Mouse (Mus musculus): Measurements from ENCODE around the gene Mael. TPM values are rescaled to one million over a fixed set of nuclear protein-coding genes. Genes with fewer than 3 reads are reported as not detected.

Mael gene
- 0.13 TPM in 1 of 2 replicates, not detected in the other for polyA plus RNA-seq (2015; fragmentation: Nextera tagmentation; extraction: Ambion mirVana)

GRCm38 (mm10) chr1:166238315-166238969 is at the start of gene Mael:
Mael (minus strand) TSS chr1:166238747.
- H3K4me3 ChIP-seq (ENCODE audit: low read length) = no peak within 1 kb of the TSS
- no peak within 1 kb of the TSS for H3K27ac ChIP-seq (ENCODE audit: low read length)
- WGBS = 75% methylated on average over 53 of the region's 53 CpGs
- no peaks in the 10 kb centered on the region for H3K4me1 ChIP-seq (ENCODE audit: control insufficient read depth, insufficient read depth, low read length)
- H3K9ac ChIP-seq (ENCODE audit: low read length) = no peak within 1 kb of the TSS
- H3K27me3 ChIP-seq (ENCODE audit: control insufficient read depth, insufficient read depth, low read length) = no peaks in the 10 kb centered on the region
- H3K4me2 ChIP-seq (ENCODE audit: low read depth, low read length) = no peak within 1 kb of the TSS
- H3K36me3 ChIP-seq (ENCODE audit: control insufficient read depth, insufficient read depth) = no peaks in the 10 kb centered on the region
- peaks cover 7% of the 10 kb centered on the region; the same call in 1 of the 2 replicates for H3K9me3 ChIP-seq (replicated peaks; ENCODE audit: control insufficient read depth, low read length)
- no peak for ATAC-seq (replicated peaks; ENCODE audit: extremely low read depth, insufficient read depth, low FRiP score)

- Histone ChIP-seq H3K4me3 (ENCODE audit: low read length) (no peak overlapping the region), H3K27ac (ENCODE audit: low read length) (no peak overlapping the region), H3K36me3 (ENCODE audit: control insufficient read depth, insufficient read depth) (no peaks in the 10 kb centered on the region), H3K9me3 (replicated peaks; ENCODE audit: control insufficient read depth, low read length) (no peaks in the 10 kb centered on the region), H3K27me3 (ENCODE audit: control insufficient read depth, insufficient read depth, low read length) (0 out of 2 replicates have a peak, but pooled peaks cover 4% of the 10 kb centered on the region), H3K9ac (ENCODE audit: low read length) (no peak overlapping the region), H3K4me1 (ENCODE audit: control insufficient read depth, insufficient read depth, low read length) (peaks cover 9% of the 10 kb centered on the region), H3K4me2 (ENCODE audit: low read depth, low read length) (no peak overlapping the region)
- 84% methylated on average over 9 of the region's 9 CpGs for WGBS
- no peak for ATAC-seq (replicated peaks; ENCODE audit: extremely low read depth, insufficient read depth, low FRiP score)
Observed at GRCm38 (mm10) chr1:166286231-166286630, 47.7 kb upstream of the Mael start.

- 0 out of 2 replicates have a peak, but pooled peaks cover 4% of the 10 kb centered on the region for H3K27me3 ChIP-seq (ENCODE audit: control insufficient read depth, insufficient read depth, low read length)
- WGBS = 62% methylated on average over 8 of the region's 8 CpGs
Observed at GRCm38 (mm10) chr1:166284390-166284789, 45.8 kb upstream of the Mael start.

DNA sequence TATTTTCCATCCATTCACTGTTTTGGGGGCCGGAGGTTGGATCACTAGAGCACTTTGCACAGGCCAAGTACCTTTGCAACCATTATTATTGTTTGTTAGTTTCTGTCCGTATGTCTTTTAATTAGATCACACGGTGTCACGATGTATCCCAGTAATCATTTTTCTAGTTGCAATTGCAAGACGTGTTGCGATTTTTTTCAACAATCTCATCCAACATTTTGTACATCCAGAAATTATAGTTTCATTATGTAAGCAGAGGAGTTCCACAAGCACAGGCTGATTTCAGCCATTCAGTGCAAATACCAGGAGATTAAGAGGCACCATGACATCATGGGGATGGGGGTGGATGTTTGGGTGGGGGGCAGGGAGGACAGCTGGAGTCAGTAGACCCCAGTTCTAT is 44.9 kb upstream of the Mael start:
- no peak overlapping the region for H3K27ac ChIP-seq (ENCODE audit: low read length)
- no peaks in the 10 kb centered on the region for H3K9me3 ChIP-seq (replicated peaks; ENCODE audit: control insufficient read depth, low read length)
- H3K36me3 ChIP-seq (ENCODE audit: control insufficient read depth, insufficient read depth) = no peaks in the 10 kb centered on the region
- 91% methylated on average over 6 of the region's 6 CpGs for WGBS
- H3K27me3 ChIP-seq (ENCODE audit: control insufficient read depth, insufficient read depth, low read length) = 0 out of 2 replicates have a peak, but pooled peaks cover 4% of the 10 kb centered on the region
- H3K4me3 ChIP-seq (ENCODE audit: low read length) = no peak overlapping the region
- no peak overlapping the region for H3K9ac ChIP-seq (ENCODE audit: low read length)
- no peak for ATAC-seq (replicated peaks; ENCODE audit: extremely low read depth, insufficient read depth, low FRiP score)
- H3K4me2 ChIP-seq (ENCODE audit: low read depth, low read length) = no peak overlapping the region
- H3K4me1 ChIP-seq (ENCODE audit: control insufficient read depth, insufficient read depth, low read length) = peaks cover 9% of the 10 kb centered on the region

More at GRCm38 (mm10) chr1:166284390-166284789, 45.8 kb upstream of the Mael start:
- no peaks in the 10 kb centered on the region for H3K9me3 ChIP-seq (replicated peaks; ENCODE audit: control insufficient read depth, low read length)
- no peak overlapping the region for H3K4me2 ChIP-seq (ENCODE audit: low read depth, low read length)
- H3K4me1 ChIP-seq (ENCODE audit: control insufficient read depth, insufficient read depth, low read length) = peaks cover 9% of the 10 kb centered on the region
- H3K4me3 ChIP-seq (ENCODE audit: low read length) = no peak overlapping the region
- H3K27ac ChIP-seq (ENCODE audit: low read length) = no peak overlapping the region
- no peaks in the 10 kb centered on the region for H3K36me3 ChIP-seq (ENCODE audit: control insufficient read depth, insufficient read depth)
- H3K9ac ChIP-seq (ENCODE audit: low read length) = no peak overlapping the region
- ATAC-seq (replicated peaks; ENCODE audit: extremely low read depth, insufficient read depth, low FRiP score) = no peak

GRCm38 (mm10) chr1:166282597-166283210 is 44.2 kb upstream of the Mael start:
- ATAC-seq (replicated peaks; ENCODE audit: extremely low read depth, insufficient read depth, low FRiP score) = 0 out of 2 replicates have a peak, but pooled peaks have one; percentile 49
- Histone ChIP-seq H3K9me3 (replicated peaks; ENCODE audit: control insufficient read depth, low read length) (no peaks in the 10 kb centered on the region), H3K36me3 (ENCODE audit: control insufficient read depth, insufficient read depth) (no peaks in the 10 kb centered on the region), H3K4me2 (ENCODE audit: low read depth, low read length) (peak overlapping the region; percentile 65), H3K4me3 (ENCODE audit: low read length) (peak overlapping the region; percentile 37), H3K4me1 (ENCODE audit: control insufficient read depth, insufficient read depth, low read length) (peaks cover 9% of the 10 kb centered on the region), H3K9ac (ENCODE audit: low read length) (peak overlapping the region; percentile 3; the same call in 1 of the 2 replicates), H3K27ac (ENCODE audit: low read length) (no peak overlapping the region), H3K27me3 (ENCODE audit: control insufficient read depth, insufficient read depth, low read length) (0 out of 2 replicates have a peak, but pooled peaks cover 4% of the 10 kb centered on the region)
- 10% methylated on average over 22 of the region's 22 CpGs for WGBS

DNA sequence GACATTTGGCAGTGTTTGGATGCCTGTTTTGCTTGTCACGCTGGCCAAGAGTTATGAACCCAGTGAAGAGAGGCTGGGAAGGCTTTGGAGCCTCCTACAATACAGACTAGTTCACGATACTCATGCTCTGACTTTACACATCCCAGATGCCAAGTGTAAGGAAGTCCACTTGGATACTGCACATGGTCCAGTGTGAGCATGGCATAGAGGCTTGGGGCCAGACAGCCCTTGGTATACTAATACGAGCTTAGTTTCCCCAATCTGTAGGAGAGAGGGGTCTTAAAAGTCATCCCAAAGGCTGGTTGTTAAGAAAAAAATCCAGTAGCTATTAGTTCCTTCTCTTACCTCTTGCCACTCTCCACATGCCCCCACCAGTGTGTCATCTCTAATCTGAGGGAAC is 43.3 kb upstream of the Mael start:
- H3K4me1 ChIP-seq (ENCODE audit: control insufficient read depth, insufficient read depth, low read length) = peaks cover 9% of the 10 kb centered on the region
- H3K27ac ChIP-seq (ENCODE audit: low read length) = no peak overlapping the region
- no peak overlapping the region for H3K4me3 ChIP-seq (ENCODE audit: low read length)
- no peak overlapping the region for H3K4me2 ChIP-seq (ENCODE audit: low read depth, low read length)
- H3K9ac ChIP-seq (ENCODE audit: low read length) = no peak overlapping the region
- no peaks in the 10 kb centered on the region for H3K9me3 ChIP-seq (replicated peaks; ENCODE audit: control insufficient read depth, low read length)
- no peaks in the 10 kb centered on the region for H3K36me3 ChIP-seq (ENCODE audit: control insufficient read depth, insufficient read depth)
- H3K27me3 ChIP-seq (ENCODE audit: control insufficient read depth, insufficient read depth, low read length) = 0 out of 2 replicates have a peak, but pooled peaks cover 4% of the 10 kb centered on the region
- WGBS = 68% methylated on average over 3 of the region's 3 CpGs
- ATAC-seq (replicated peaks; ENCODE audit: extremely low read depth, insufficient read depth, low FRiP score) = no peak

GRCm38 (mm10) chr1:166281287-166281686 is 42.7 kb upstream of the Mael start:
- H3K4me1 ChIP-seq (ENCODE audit: control insufficient read depth, insufficient read depth, low read length) = peaks cover 9% of the 10 kb centered on the region
- no peak overlapping the region for H3K27ac ChIP-seq (ENCODE audit: low read length)
- no peaks in the 10 kb centered on the region for H3K36me3 ChIP-seq (ENCODE audit: control insufficient read depth, insufficient read depth)
- ATAC-seq (replicated peaks; ENCODE audit: extremely low read depth, insufficient read depth, low FRiP score) = no peak
- 0 out of 2 replicates have a peak, but pooled peaks cover 4% of the 10 kb centered on the region for H3K27me3 ChIP-seq (ENCODE audit: control insufficient read depth, insufficient read depth, low read length)
- no peak overlapping the region for H3K4me2 ChIP-seq (ENCODE audit: low read depth, low read length)
- no peak overlapping the region for H3K9ac ChIP-seq (ENCODE audit: low read length)
- WGBS = 60% methylated on average over 1 of the region's 1 CpGs
- no peak overlapping the region for H3K4me3 ChIP-seq (ENCODE audit: low read length)
- no peaks in the 10 kb centered on the region for H3K9me3 ChIP-seq (replicated peaks; ENCODE audit: control insufficient read depth, low read length)

DNA sequence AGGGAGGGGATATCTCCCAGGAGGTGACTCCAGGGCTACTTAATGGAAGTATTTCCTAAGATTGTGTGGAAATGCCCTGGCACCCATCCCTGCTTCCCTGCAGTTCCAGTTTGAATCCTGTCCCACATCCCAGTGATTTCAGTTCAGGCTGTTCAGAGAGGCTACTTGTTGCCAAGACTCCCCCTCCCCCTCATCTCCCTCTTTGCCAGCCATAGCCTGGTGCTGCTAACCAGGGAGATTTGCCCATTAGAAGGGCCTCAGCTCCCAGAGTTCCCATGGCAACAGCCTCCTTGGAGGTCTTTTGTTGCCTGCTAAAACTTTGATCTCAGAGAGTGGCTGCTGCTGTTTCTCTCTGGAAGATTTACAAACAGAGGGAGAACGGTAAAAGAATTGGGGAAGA is 42.0 kb upstream of the Mael start:
- H3K36me3 ChIP-seq (ENCODE audit: control insufficient read depth, insufficient read depth) = no peaks in the 10 kb centered on the region
- ATAC-seq (replicated peaks; ENCODE audit: extremely low read depth, insufficient read depth, low FRiP score) = no peak
- H3K9ac ChIP-seq (ENCODE audit: low read length) = no peak overlapping the region
- no peaks in the 10 kb centered on the region for H3K9me3 ChIP-seq (replicated peaks; ENCODE audit: control insufficient read depth, low read length)
- no peak overlapping the region for H3K27ac ChIP-seq (ENCODE audit: low read length)
- no peak overlapping the region for H3K4me2 ChIP-seq (ENCODE audit: low read depth, low read length)
- H3K4me1 ChIP-seq (ENCODE audit: control insufficient read depth, insufficient read depth, low read length) = peaks cover 9% of the 10 kb centered on the region
- WGBS = 26% methylated on average over 1 of the region's 1 CpGs
- 0 out of 2 replicates have a peak, but pooled peaks cover 4% of the 10 kb centered on the region for H3K27me3 ChIP-seq (ENCODE audit: control insufficient read depth, insufficient read depth, low read length)
- no peak overlapping the region for H3K4me3 ChIP-seq (ENCODE audit: low read length)

- Histone ChIP-seq H3K9ac (ENCODE audit: low read length) (no peak overlapping the region), H3K4me1 (ENCODE audit: control insufficient read depth, insufficient read depth, low read length) (peaks cover 9% of the 10 kb centered on the region), H3K36me3 (ENCODE audit: control insufficient read depth, insufficient read depth) (no peaks in the 10 kb centered on the region), H3K27ac (ENCODE audit: low read length) (no peak overlapping the region), H3K27me3 (ENCODE audit: control insufficient read depth, insufficient read depth, low read length) (0 out of 2 replicates have a peak, but pooled peaks cover 4% of the 10 kb centered on the region), H3K4me2 (ENCODE audit: low read depth, low read length) (no peak overlapping the region), H3K9me3 (replicated peaks; ENCODE audit: control insufficient read depth, low read length) (no peaks in the 10 kb centered on the region), H3K4me3 (ENCODE audit: low read length) (no peak overlapping the region)
- ATAC-seq (replicated peaks; ENCODE audit: extremely low read depth, insufficient read depth, low FRiP score) = no peak
- 44% methylated on average over 9 of the region's 9 CpGs for WGBS
Observed at GRCm38 (mm10) chr1:166279580-166280206, 41.1 kb upstream of the Mael start.
